Mouse (Mus musculus) heart, adult 2 months (tissue): Measurements from ENCODE around the gene Slc12a7. TPM values are rescaled to one million over a fixed set of nuclear protein-coding genes. Genes with fewer than 3 reads are reported as not detected.
A peak's percentile ranks its signal among the peaks of the same experiment; 100 is the strongest.

Experiments
- DNase-seq, 2 experiments: peaks; one replicate each; pipeline ENCODE4 v3.0.0; 2021
- H3K27ac ChIP-seq: fragments of 200-600 bp; 2 replicates; pipeline ENCODE4 v1.8.1; 2022
- H3K27me3 ChIP-seq: fragments of 200-500 bp; 2 replicates; pipeline ENCODE4 v1.6.1; 2012; ENCODE audit warnings: mild to moderate bottlenecking, low read length, inconsistent platforms, mixed read lengths; ENCODE audit not compliant: control insufficient read depth, insufficient read depth
- H3K36me3 ChIP-seq: fragments of 200-500 bp; 2 replicates; pipeline ENCODE4 v1.6.1; 2012; ENCODE audit warnings: low read length, inconsistent platforms; ENCODE audit not compliant: control insufficient read depth, insufficient read depth
- H3K4me1 ChIP-seq: fragments of 200-500 bp; 2 replicates; pipeline ENCODE4 v1.6.1; 2011; ENCODE audit warnings: low read length; ENCODE audit not compliant: control insufficient read depth, insufficient read depth
- H3K4me3 ChIP-seq: fragments of 200-600 bp; 2 replicates; pipeline ENCODE4 v1.8.1; 2022
- H3K79me2 ChIP-seq: fragments of 200-500 bp; replicated peaks from 2 replicates; pipeline ENCODE4 v1.6.1; 2012; ENCODE audit warnings: mild to moderate bottlenecking, inconsistent platforms, low read length, moderate library complexity, mixed read lengths; ENCODE audit not compliant: control insufficient read depth, insufficient read depth
- H3K9ac ChIP-seq: fragments of 200-500 bp; 2 replicates; pipeline ENCODE4 v1.6.1; 2012; ENCODE audit warnings: low read depth, mild to moderate bottlenecking, control low read depth, inconsistent platforms, low read length, mixed read lengths
- CTCF ChIP-seq: fragments of 200-600 bp; IDR thresholded peaks from 2 replicates; pipeline ENCODE4 v1.8.1; 2022; ENCODE audit warnings: antibody characterized with exemption, mild to moderate bottlenecking, moderate library complexity
- EP300 ChIP-seq: fragments of 200-500 bp; IDR thresholded peaks from 2 replicates; pipeline ENCODE4 v1.6.1; 2011; ENCODE audit warnings: low read depth, low read length, control low read depth; ENCODE audit not compliant: insufficient read depth
- POLR2A ChIP-seq: fragments of 200-500 bp; IDR thresholded peaks from 2 replicates; pipeline ENCODE4 v1.6.1; 2011; ENCODE audit warnings: mild to moderate bottlenecking, low read depth, low read length, control low read depth; ENCODE audit not compliant: insufficient read depth
- WGBS: fragments of 180-500 bp; shearing (Covaris S2); methylation state at CpG from one replicate; pipeline ENCODE4 v1.1.7; 2018; 5-methylcytosine and 5-hydroxymethylcytosine counted together
- intact Hi-C: fragments of 180-260 bp; cut with DNase I; formaldehyde crosslinking; loops from one replicate; pipeline ENCODE4 v1.15.1; 2025
- polyA plus RNA-seq: library from polyadenylated mRNA; depleted of rRNA; stranded (reverse); fragments of >200 nt; gene quantifications from 2 replicates; pipeline ENCODE4 v1.2.3, GENCODE M21; 2012
- total RNA-seq, 2 experiments: library from RNA; stranded (reverse); gene quantifications; 2 replicates each; pipeline ENCODE4 v1.2.3; 2021

Slc12a7 gene
- total and polyA plus RNA-seq, 3 experiments = 154 to 190 (median 177) TPM

DNA sequence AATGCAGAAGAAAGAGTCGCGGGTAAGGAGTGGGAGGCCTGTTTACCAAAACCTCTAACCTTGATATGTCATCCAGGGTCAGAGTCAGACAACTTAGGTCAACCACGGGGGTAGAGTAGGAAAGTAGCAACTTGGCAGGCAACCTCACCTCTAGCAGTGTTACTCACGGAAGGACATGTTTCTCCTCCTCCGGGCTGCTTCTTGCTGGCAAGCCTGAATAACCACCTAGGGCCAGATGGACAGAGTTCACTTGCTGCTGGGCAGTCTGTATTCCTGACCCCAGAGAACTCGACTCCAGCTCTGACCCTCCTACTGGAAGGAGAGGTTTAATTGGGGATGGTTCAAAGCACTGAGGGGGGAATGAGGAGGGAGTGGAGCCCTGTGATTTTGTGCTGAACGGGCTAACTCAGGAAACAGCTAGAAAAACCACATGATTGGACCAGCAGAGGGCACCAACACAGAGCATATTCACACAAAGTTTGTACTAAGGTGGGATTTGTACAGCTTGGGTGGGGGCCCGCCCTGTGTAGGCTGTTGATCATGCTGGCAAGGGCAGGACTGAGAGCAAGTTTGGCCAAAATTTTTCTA, 9.7 kb upstream of the Slc12a7 start:
- H3K27me3 ChIP-seq = no peaks in the 10 kb centered on the region
- peak; percentile 45 to 63 for DNase-seq
- no peaks in the 10 kb centered on the region for H3K79me2 ChIP-seq
- peak; percentile 83 for TF ChIP-seq CTCF
- TF ChIP-seq EP300 = 0 out of 2 replicates have a peak, but pooled peaks have one; percentile 12
- no peak for TF ChIP-seq POLR2A
- no peak overlapping the region for H3K27ac ChIP-seq
- WGBS = 29% methylated on average over 8 of the region's 8 CpGs
- no peak overlapping the region for H3K9ac ChIP-seq
- H3K4me1 ChIP-seq = peaks cover 8% of the 10 kb centered on the region
- H3K4me3 ChIP-seq = no peak overlapping the region
- H3K36me3 ChIP-seq = no peaks in the 10 kb centered on the region
- intact Hi-C loops = loop anchor here (1.0 kb wide), 1 partner anchor 99 kb away; no protein-coding TSS in a partner anchor

- Histone ChIP-seq H3K79me2 (no peaks in the 10 kb centered on the region), H3K9ac (no peak overlapping the region), H3K27ac (no peak overlapping the region), H3K36me3 (peaks cover 3% of the 10 kb centered on the region), H3K4me3 (no peak overlapping the region), H3K4me1 (peaks cover 16% of the 10 kb centered on the region), H3K27me3 (no peaks in the 10 kb centered on the region)
- TF ChIP-seq POLR2A (no peak), CTCF (no peak), EP300 (no peak)
- WGBS = 48% methylated on average over 5 of the region's 5 CpGs
- DNase-seq = no peak
- intact Hi-C loops = loop anchor here (5.0 kb wide), 1 partner anchor 37 kb away; no protein-coding TSS in a partner anchor
Measured at GRCm38 (mm10) chr13:73725315-73725714, 7.6 kb upstream of the Slc12a7 start.

GRCm38 (mm10) chr13:73727621-73728025, 5.3 kb upstream of the Slc12a7 start:
- no peak overlapping the region for H3K4me3 ChIP-seq
- 38% methylated on average over 2 of the region's 2 CpGs for WGBS

DNA sequence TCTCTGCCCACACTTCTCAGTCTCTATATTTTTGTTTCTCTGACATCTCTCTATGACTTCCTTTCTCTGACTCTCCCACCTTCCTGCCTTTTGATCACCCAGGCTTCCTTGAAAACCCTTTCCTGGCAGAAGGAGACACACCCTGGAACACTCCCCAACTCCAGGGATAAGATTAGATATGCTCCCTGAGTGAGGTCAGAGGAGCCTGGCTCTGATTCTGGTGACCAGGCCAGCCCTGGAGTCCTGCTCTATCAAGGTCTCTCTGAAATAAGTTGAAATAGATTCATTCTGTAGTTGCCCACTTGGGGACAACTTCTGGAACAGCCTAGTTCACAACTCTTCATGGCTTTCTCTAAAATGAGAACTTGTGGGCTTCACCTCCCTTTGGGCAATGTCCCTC, 4.3 kb upstream of the Slc12a7 start:
- no peak overlapping the region for H3K4me3 ChIP-seq
- H3K4me1 ChIP-seq = peaks cover 22% of the 10 kb centered on the region
- H3K27me3 ChIP-seq = no peaks in the 10 kb centered on the region
- intact Hi-C loops = loop anchor here (2.0 to 5.0 kb wide), 2 partner anchors 34 to 44 kb away; no protein-coding TSS in a partner anchor
- TF ChIP-seq EP300 (no peak), POLR2A (no peak), CTCF (no peak)
- no peaks in the 10 kb centered on the region for H3K79me2 ChIP-seq
- peaks cover 3% of the 10 kb centered on the region for H3K36me3 ChIP-seq
- DNase-seq = no peak
- H3K9ac ChIP-seq = no peak overlapping the region
- peak overlapping the region; percentile 53 for H3K27ac ChIP-seq

More at GRCm38 (mm10) chr13:73727621-73728025, 5.3 kb upstream of the Slc12a7 start:
- H3K79me2 ChIP-seq = no peaks in the 10 kb centered on the region
- intact Hi-C loops = loop anchor here (2.0 to 5.0 kb wide), 2 partner anchors 35 to 45 kb away; no protein-coding TSS in a partner anchor
- H3K4me1 ChIP-seq = peaks cover 22% of the 10 kb centered on the region
- no peak overlapping the region for H3K9ac ChIP-seq
- H3K27me3 ChIP-seq = no peaks in the 10 kb centered on the region
- H3K36me3 ChIP-seq = peaks cover 3% of the 10 kb centered on the region
- DNase-seq = peak; percentile 67 to 75
- H3K27ac ChIP-seq = peak overlapping the region; percentile 53
- TF ChIP-seq CTCF = no peak
- TF ChIP-seq EP300 = peak; percentile 32; the same call in 1 of the 2 replicates

- H3K4me3 ChIP-seq = no peak overlapping the region
- H3K4me1 ChIP-seq = peaks cover 27% of the 10 kb centered on the region
- H3K36me3 ChIP-seq = peaks cover 3% of the 10 kb centered on the region
- H3K27ac ChIP-seq = no peak overlapping the region
- intact Hi-C loops = no loop called here
- WGBS = 78% methylated on average over 1 of the region's 1 CpGs
- H3K27me3 ChIP-seq = no peaks in the 10 kb centered on the region
- DNase-seq = no peak
- H3K9ac ChIP-seq = no peak overlapping the region
- TF ChIP-seq EP300 (no peak), CTCF (no peak), POLR2A (no peak)
- no peaks in the 10 kb centered on the region for H3K79me2 ChIP-seq
Measured at GRCm38 (mm10) chr13:73730913-73731312, 2.0 kb upstream of the Slc12a7 start.

DNA sequence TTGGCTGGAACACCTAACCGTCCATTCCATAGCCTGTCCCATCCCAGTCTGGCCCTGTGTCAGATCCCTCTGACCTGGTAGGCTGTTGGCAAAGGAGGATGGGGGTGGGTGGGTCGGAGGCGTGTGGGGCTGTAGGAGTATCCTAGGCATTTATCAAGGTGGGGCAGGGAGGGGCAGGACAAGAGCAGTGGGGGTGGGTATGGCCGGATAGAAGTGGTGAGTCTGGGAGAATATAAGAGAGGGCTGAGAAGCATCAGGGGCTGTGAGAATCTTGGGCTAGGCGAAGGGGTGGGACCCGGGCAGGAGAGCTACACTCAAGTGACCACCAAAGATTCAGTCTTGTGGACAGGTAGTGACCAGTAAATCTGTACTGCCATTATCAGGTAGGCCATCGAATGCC, 659 bp upstream of the Slc12a7 start:
- Histone ChIP-seq H3K27ac (peak overlapping the region; percentile 30; the same call in 1 of the 2 replicates), H3K4me3 (peak overlapping the region; percentile 34; the same call in 1 of the 2 replicates), H3K9ac (no peak overlapping the region), H3K4me1 (peaks cover 24% of the 10 kb centered on the region), H3K36me3 (peaks cover 3% of the 10 kb centered on the region), H3K79me2 (no peaks in the 10 kb centered on the region), H3K27me3 (no peaks in the 10 kb centered on the region)
- WGBS = 68% methylated on average over 7 of the region's 7 CpGs
- DNase-seq = no peak
- TF ChIP-seq POLR2A (no peak), CTCF (no peak), EP300 (no peak)
- intact Hi-C loops = no loop called here
